Mouse (Mus musculus) megakaryocyte, embryonic 14.5 days (primary cell): ENCODE results near the gene Pld3.

ENCODE experiments used
- FLI1 ChIP-seq: IDR thresholded peaks from 2 replicates; pipeline ENCODE4 v1.6.1; 2012; ENCODE audit warnings: low read length, inconsistent platforms, mixed read lengths
- GATA1 ChIP-seq: IDR thresholded peaks from 3 replicates; pipeline ENCODE4 v1.6.1; 2012; ENCODE audit warnings: mixed read lengths, low read length, inconsistent platforms, borderline replicate concordance

DNA sequence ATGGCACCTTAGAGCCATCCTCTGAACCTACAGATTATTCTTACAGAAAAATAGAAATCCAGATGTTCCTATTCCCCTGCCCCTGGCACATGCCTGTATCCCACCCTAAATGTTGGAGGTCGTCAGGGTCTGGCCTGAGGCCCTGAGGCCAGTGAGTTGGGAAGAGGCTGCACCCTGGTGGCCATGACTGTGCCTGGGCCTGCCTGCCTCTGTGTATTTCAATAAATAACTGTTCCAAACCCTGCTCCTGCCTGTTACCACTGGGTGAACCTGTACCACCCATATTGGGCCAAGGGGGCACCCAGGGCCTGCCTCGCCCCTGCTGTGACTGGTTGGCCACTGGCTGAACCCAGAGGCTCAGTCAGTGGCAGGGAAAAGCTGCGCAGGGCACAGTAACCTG, 22.1 kb downstream of the Pld3 start:
- TF ChIP-seq GATA1 (no peak), FLI1 (no peak)
